Mouse (Mus musculus) neural tube, embryonic 15.5 days (tissue): ENCODE measurements around the gene Phf21a. TPM values are rescaled to one million over a fixed set of nuclear protein-coding genes. Genes with fewer than 3 reads are reported as not detected.

Source experiments
- ATAC-seq: fragments of 200-750 bp; cut with Nextera tagmentation; 2 replicates; pipeline ENCODE4 v1.8.0; 2017; ENCODE audit warnings: mild to moderate bottlenecking, moderate TSS enrichment, moderate library complexity; ENCODE audit not compliant: low FRiP score
- H3K27ac ChIP-seq: fragments of 300-500 bp; sonication (generic); replicated peaks from 2 replicates; pipeline ENCODE4 v1.5.1; 2015; ENCODE audit warnings: mild to moderate bottlenecking, inconsistent platforms
- H3K27me3 ChIP-seq: fragments of 300-500 bp; sonication (generic); replicated peaks from 2 replicates; pipeline ENCODE4 v1.6.1; 2015; ENCODE audit warnings: inconsistent platforms
- H3K36me3 ChIP-seq: fragments of 300-500 bp; sonication (generic); 2 replicates; pipeline ENCODE4 v1.6.1; 2015; ENCODE audit warnings: inconsistent platforms
- H3K4me1 ChIP-seq: fragments of 300-500 bp; sonication (generic); 2 replicates; pipeline ENCODE4 v1.6.1; 2015; ENCODE audit warnings: inconsistent platforms
- H3K4me2 ChIP-seq: fragments of 300-500 bp; sonication (generic); 2 replicates; pipeline ENCODE4 v1.6.1; 2015; ENCODE audit warnings: inconsistent platforms, mild to moderate bottlenecking, moderate library complexity
- H3K4me3 ChIP-seq: fragments of 300-500 bp; sonication (generic); replicated peaks from 2 replicates; pipeline ENCODE4 v1.5.1; 2015; ENCODE audit warnings: mild to moderate bottlenecking, inconsistent platforms
- H3K9ac ChIP-seq: fragments of 300-500 bp; sonication (generic); replicated peaks from 2 replicates; pipeline ENCODE4 v1.6.1; 2015; ENCODE audit warnings: mild to moderate bottlenecking, inconsistent platforms
- H3K9me3 ChIP-seq: fragments of 300-500 bp; sonication (generic); replicated peaks from 2 replicates; pipeline ENCODE4 v1.6.1; 2016; ENCODE audit warnings: inconsistent platforms
- WGBS: fragments of 180-500 bp; shearing (Covaris S2); methylation state at CpG from one replicate; pipeline ENCODE4 v1.1.7; 2015; ENCODE audit warnings: mixed read lengths; 5-methylcytosine and 5-hydroxymethylcytosine counted together
- polyA plus RNA-seq: library from polyadenylated mRNA; unstranded; fragments of >200 nt; fragmentation: Nextera tagmentation; extraction: Ambion mirVana; gene quantifications from 2 replicates; pipeline ENCODE4 v1.2.1, GENCODE M21; 2015

Phf21a gene
- polyA plus RNA-seq, 1 experiment from 2014 or later = 27.8 TPM

DNA sequence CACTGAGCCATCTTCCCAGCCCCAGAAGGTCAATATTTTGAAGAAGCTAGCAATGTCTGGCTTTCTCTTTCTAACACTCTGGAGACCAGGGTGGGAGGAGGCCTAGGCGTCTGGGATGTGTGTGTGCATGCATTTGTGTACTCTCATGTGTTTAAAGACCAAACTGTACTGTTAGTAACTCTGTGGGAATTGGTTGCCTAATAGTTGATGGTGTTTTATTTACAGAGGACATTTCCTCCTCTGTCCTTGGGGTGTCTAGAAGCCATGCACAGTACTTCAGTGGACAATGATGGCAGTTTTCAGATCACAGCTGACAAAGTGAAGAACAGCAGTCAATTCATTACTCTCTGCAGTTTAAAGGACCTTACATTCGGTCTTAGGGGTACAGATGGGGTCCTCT, 254.3 kb downstream of the Phf21a start:
- H3K27ac ChIP-seq = no peak overlapping the region
- 87% methylated on average over 2 of the region's 2 CpGs for WGBS
- H3K4me3 ChIP-seq = no peak overlapping the region
- no peaks in the 10 kb centered on the region for H3K9me3 ChIP-seq
- H3K36me3 ChIP-seq = peaks cover 51% of the 10 kb centered on the region
- ATAC-seq = no peak
- H3K4me2 ChIP-seq = no peak overlapping the region
- no peak overlapping the region for H3K9ac ChIP-seq
- peaks cover 21% of the 10 kb centered on the region for H3K4me1 ChIP-seq
- H3K27me3 ChIP-seq = no peaks in the 10 kb centered on the region

DNA sequence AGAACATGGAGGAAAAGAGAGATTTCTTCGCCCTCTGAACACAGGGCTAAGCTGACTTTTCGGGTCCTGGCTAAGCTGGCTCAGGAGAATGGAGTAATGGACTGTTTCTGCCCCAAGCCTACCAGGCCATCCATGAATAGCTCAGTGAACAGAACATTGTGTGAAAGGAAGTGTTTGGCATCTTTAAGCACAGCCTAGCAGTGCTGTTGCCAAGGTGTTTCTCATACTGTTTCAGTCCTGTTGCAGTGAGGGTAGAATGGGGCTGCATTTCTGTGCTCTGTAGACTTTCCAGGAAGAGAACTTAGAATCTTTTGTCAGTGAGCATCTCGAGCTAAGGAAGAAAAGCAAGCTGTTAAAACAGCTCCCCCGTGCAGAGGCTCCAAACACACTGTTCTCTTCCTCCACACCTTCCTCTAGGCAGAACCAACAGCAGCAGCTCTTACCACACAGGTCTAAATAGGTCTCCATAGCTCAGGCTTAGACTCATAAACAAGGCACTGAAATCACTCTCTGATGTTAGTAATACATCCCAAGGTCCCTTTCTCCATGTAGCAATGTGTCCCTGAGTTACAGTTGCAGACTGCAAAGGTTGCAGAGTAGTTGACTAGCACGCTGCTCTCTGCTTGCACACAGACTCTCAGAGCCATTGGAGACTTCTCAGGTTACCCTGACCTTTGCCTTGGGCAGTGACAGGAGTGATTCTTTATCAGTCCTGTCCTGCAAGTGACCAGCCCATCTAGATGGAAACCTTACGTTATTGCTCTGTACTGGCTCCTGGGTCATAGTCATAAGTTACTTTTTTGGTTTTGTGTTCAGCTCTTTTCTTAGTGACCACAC, 256.9 kb downstream of the Phf21a start:
- Histone ChIP-seq H3K9me3 (no peaks in the 10 kb centered on the region), H3K9ac (no peak overlapping the region), H3K4me2 (no peak overlapping the region), H3K4me3 (no peak overlapping the region), H3K27me3 (no peaks in the 10 kb centered on the region), H3K4me1 (peaks cover 25% of the 10 kb centered on the region), H3K27ac (peak overlapping the region; percentile 54), H3K36me3 (peaks cover 53% of the 10 kb centered on the region)
- WGBS = 68% methylated on average over 6 of the region's 6 CpGs
- ATAC-seq = peak; percentile 54; the same call in 1 of the 2 replicates

DNA sequence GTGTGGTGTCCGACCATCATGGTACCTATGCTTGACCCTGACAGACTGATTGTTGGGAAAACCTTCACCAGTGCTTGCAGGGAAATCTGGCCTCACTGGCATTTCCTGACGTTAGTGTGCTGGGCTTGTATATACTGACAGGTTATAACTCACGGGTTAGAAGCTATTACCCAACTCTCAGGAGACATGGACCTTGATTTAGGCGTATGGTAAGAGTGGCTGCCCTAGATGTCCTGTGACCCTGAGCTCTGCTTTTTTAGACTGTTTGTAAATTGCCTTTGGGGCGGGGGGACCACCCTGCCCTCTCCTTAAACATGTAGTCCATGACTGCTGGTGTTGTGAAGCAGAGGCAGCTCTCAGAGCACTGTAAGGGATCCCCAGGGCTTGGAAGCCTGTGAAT, 257.8 kb downstream of the Phf21a start:
- H3K36me3 ChIP-seq = peaks cover 46% of the 10 kb centered on the region
- ATAC-seq = no peak
- no peak overlapping the region for H3K4me2 ChIP-seq
- no peak overlapping the region; the same call in 1 of the 2 replicates for H3K27ac ChIP-seq
- 71% methylated on average over 5 of the region's 5 CpGs for WGBS
- H3K4me3 ChIP-seq = no peak overlapping the region
- H3K9ac ChIP-seq = no peak overlapping the region
- H3K27me3 ChIP-seq = no peaks in the 10 kb centered on the region
- peaks cover 33% of the 10 kb centered on the region for H3K4me1 ChIP-seq
- no peaks in the 10 kb centered on the region for H3K9me3 ChIP-seq

DNA sequence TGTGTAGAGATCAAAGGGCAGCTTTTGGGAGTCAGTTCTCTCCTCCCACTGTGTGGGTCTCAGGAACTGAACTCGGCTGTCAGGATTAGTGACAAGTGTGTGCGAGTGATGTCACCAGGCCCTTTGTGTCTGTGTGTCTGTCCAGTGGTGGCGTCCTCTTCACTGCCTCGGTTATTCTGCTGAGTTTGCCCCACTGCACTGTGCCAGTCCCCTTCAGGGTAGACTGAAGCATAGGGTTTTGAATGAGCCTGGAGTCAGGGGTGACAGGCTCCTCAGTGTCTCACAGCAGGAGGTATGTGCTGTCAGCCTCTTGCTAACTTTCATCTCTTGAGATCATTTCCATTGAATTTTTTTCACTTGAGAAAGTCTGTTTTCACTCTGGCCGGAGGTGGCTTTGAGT, 260.5 kb downstream of the Phf21a start:
- no peak overlapping the region for H3K4me2 ChIP-seq
- ATAC-seq = no peak
- no peak overlapping the region for H3K27ac ChIP-seq
- no peaks in the 10 kb centered on the region for H3K27me3 ChIP-seq
- WGBS = 53% methylated on average over 5 of the region's 5 CpGs
- peaks cover 54% of the 10 kb centered on the region for H3K36me3 ChIP-seq
- no peak overlapping the region for H3K4me3 ChIP-seq
- no peak overlapping the region for H3K9ac ChIP-seq
- no peaks in the 10 kb centered on the region for H3K9me3 ChIP-seq
- H3K4me1 ChIP-seq = peaks cover 36% of the 10 kb centered on the region

DNA sequence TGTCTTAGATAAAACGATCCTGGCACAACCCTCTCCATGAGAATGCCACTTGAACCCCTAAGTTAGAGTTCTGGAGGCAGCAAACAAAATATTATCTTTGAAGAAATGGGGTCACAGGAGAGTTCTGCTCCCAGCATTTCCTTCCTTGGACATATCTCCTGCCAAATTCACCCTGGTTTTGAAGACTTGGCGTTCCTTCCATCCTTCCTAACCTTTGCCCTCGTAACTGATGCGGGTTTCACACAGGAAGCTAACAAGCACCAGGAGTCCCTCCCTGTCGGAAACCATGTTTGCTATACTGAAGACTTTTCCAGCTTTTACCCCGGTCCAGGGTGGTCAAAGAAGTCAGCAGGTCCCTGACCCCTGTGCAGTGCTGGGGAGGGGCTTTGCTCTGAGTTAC, 261.3 kb downstream of the Phf21a start:
- peaks cover 57% of the 10 kb centered on the region for H3K36me3 ChIP-seq
- H3K4me2 ChIP-seq = no peak overlapping the region
- H3K9ac ChIP-seq = no peak overlapping the region
- H3K4me3 ChIP-seq = no peak overlapping the region
- WGBS = 78% methylated on average over 6 of the region's 6 CpGs
- ATAC-seq = no peak
- H3K27ac ChIP-seq = no peak overlapping the region
- H3K9me3 ChIP-seq = no peaks in the 10 kb centered on the region
- peaks cover 34% of the 10 kb centered on the region for H3K4me1 ChIP-seq
- H3K27me3 ChIP-seq = no peaks in the 10 kb centered on the region

DNA sequence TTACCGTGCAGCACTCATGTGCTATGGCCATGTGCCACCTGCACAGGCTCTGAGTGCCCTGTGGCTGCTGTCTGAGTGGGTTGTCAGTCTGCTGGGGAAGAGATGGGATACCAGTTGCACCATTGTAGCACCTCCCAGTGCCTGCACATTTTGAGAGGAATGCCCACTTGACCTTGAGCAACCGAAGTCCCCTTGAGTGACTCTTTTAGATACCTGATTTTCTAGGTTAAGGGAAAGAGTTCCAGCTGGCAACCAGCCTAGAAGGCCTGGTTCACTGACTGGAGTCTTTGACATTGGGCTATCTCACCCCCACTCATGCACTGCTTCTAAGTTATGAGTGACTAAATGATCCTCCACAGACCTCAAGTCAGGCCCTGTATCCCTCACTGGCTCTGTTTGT, 266.4 kb downstream of the Phf21a start:
- H3K27ac ChIP-seq = no peak overlapping the region
- 80% methylated on average over 2 of the region's 2 CpGs for whole genome bisulfite sequencing

DNA sequence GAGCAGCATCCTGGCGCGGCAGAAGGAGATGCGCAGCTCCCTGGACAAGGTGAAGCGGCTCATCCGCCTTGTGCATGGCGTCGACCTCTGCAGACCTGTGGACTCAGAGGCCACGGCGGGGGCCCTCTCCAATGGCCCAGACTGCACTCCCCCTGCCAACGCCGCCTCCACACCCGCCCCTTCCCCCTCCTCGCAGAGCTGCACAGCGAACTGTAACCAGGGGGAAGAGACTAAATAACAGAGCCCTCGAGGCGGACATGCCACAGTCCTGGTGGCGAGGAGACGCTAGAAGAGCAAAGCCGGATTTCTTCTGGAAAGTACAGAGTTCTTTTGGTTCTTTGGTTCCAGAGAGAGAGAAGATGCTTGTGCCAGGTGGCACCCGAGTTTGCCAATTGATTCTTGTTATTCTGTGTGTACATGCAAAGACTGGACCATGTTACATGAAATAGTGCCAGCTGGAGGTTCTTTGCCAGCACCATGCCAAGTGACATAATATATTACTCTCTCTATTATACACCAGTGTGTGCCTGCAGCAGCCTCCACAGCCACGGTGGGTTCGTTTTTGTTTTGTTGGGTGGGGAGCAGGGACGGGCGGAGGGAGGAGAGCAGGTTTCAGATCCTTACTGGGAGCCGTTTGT, 267.4 kb downstream of the Phf21a start:
- ATAC-seq = peak; percentile 67
- no peaks in the 10 kb centered on the region for H3K9me3 ChIP-seq
- H3K4me2 ChIP-seq = no peak overlapping the region
- peak overlapping the region; percentile 75 for H3K27ac ChIP-seq
- peaks cover 13% of the 10 kb centered on the region; the same call in 1 of the 2 replicates for H3K4me1 ChIP-seq
- H3K27me3 ChIP-seq = no peaks in the 10 kb centered on the region
- H3K36me3 ChIP-seq = peaks cover 47% of the 10 kb centered on the region
- 48% methylated on average over 25 of the region's 25 CpGs for WGBS
- no peak overlapping the region for H3K4me3 ChIP-seq
- no peak overlapping the region for H3K9ac ChIP-seq

More for the DNA sequence above, 266.4 kb downstream of the Phf21a start:
- H3K9ac ChIP-seq = no peak overlapping the region
- no peaks in the 10 kb centered on the region for H3K9me3 ChIP-seq
- no peak overlapping the region for H3K4me2 ChIP-seq
- H3K36me3 ChIP-seq = peaks cover 47% of the 10 kb centered on the region
- H3K4me1 ChIP-seq = peaks cover 18% of the 10 kb centered on the region; the same call in 1 of the 2 replicates
- no peak overlapping the region for H3K4me3 ChIP-seq
- H3K27me3 ChIP-seq = no peaks in the 10 kb centered on the region
- no peak for ATAC-seq

DNA sequence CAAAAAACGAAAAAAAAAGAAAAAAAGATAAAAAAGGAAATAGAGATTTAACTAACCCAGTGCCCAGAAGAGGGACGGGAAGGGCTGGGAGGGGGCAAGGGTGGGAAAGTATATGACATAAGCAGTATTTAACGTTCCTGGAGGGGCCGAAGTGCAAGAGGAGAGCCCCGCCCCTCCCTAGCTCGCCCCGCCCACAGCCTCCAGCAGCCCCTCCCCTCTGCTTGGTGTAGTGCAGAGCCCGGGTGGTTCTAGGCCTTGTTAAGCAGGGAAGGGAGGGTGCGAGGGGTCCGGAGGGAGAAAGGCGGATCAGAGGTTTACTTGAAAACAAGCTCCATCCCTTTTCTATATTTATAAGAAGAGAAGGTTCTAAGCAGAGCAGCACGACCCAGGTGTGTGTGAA, 268.0 kb downstream of the Phf21a start:
- no peaks in the 10 kb centered on the region for H3K27me3 ChIP-seq
- H3K36me3 ChIP-seq = peaks cover 47% of the 10 kb centered on the region
- no peak overlapping the region for H3K4me3 ChIP-seq
- 22% methylated on average over 12 of the region's 12 CpGs for WGBS
- H3K27ac ChIP-seq = peak overlapping the region; percentile 75; the same call in 1 of the 2 replicates
- no peak overlapping the region for H3K9ac ChIP-seq
- peak; percentile 64; the same call in 1 of the 2 replicates for ATAC-seq
- H3K4me1 ChIP-seq = peaks cover 9% of the 10 kb centered on the region; the same call in 1 of the 2 replicates
- no peak overlapping the region for H3K4me2 ChIP-seq
- no peaks in the 10 kb centered on the region for H3K9me3 ChIP-seq

DNA sequence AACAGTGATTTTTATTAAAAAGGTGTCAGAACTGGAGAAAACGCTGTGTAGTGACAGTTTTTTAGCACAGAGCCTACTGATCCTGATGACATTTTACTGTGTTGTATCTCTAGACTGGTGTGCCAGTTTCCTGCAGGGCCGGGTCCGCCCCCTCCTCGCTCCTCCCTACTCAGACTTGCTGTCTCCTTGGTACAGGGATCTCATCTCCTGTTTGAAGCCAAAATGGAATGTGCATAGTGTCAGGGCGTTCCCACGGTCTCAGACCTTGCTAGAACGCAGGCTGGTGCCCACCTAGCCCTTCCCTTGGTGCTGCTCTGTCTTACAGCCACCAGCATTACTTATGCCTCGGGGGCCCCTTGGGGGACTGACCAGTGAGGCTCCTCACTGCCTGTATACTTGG, 268.9 kb downstream of the Phf21a start:
- no peak for ATAC-seq
- Histone ChIP-seq H3K4me1 (peaks cover 7% of the 10 kb centered on the region; the same call in 1 of the 2 replicates), H3K9me3 (no peaks in the 10 kb centered on the region), H3K36me3 (peaks cover 45% of the 10 kb centered on the region), H3K9ac (no peak overlapping the region), H3K4me2 (no peak overlapping the region), H3K27me3 (no peaks in the 10 kb centered on the region), H3K4me3 (no peak overlapping the region), H3K27ac (peak overlapping the region; percentile 51; the same call in 1 of the 2 replicates)
- 87% methylated on average over 8 of the region's 8 CpGs for WGBS

DNA sequence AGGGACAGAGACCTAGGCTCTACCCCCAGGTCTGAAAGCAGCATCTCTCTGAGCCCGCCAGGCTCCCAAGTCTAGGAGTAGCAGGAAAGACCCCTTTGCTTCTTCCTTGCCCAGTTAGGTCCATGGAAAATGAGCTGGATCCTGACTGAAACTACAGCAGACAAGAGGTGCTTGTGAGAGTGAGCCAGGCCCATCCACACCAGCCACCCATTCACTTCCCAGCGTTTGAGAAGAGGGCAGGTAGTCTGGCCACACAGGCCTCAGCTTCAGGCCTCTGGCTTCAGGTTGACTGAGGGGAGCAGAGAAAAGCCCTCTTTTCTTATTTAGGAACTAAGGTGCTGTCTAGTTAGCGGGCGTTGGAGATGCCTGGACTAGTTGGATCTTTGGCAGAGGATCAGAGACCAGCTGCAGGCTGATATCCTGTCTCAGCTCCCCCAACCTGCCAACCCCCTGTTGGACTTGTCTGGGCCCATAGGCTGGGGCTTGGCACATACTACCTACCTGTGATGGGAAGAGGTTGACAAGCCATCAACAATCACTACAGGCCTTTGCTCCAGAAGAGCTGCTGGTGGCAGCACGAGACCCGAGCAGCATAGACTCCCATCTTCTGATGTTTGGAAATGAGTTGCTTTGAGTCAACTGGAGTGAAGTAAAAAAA, 269.8 kb downstream of the Phf21a start:
- Histone ChIP-seq H3K9ac (no peak overlapping the region), H3K27ac (no peak overlapping the region), H3K36me3 (peaks cover 37% of the 10 kb centered on the region), H3K4me2 (no peak overlapping the region), H3K27me3 (no peaks in the 10 kb centered on the region), H3K4me3 (no peak overlapping the region), H3K4me1 (peaks cover 7% of the 10 kb centered on the region; the same call in 1 of the 2 replicates), H3K9me3 (no peaks in the 10 kb centered on the region)
- no peak for ATAC-seq
- 94% methylated on average over 6 of the region's 6 CpGs for WGBS

DNA sequence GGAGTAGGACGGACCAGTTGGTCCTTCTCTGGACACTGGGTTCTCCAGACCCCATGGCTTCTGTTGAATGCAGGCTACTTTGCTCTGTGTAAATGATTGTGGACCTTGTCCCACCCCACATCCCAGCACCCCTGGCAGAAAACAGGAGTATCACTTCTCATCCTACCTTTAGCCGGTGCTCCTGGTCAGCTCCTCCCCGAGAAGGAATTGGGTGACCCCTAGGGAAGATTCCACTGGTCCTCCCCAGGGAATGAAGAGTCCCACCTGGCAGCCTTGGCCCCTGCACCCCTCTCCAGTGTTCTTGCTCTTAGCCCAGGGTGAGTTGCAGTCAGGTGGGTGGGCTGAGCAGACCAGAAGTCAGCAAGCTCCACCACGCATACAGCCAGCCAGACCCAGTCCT, 271.2 kb downstream of the Phf21a start:
- ATAC-seq = no peak
- Histone ChIP-seq H3K9ac (no peak overlapping the region), H3K4me1 (peaks cover 7% of the 10 kb centered on the region; the same call in 1 of the 2 replicates), H3K4me3 (no peak overlapping the region), H3K27ac (no peak overlapping the region), H3K9me3 (no peaks in the 10 kb centered on the region), H3K36me3 (peaks cover 23% of the 10 kb centered on the region), H3K27me3 (peaks cover 6% of the 10 kb centered on the region), H3K4me2 (no peak overlapping the region)
- WGBS = 93% methylated on average over 4 of the region's 4 CpGs
